Comparison of ENCODE assay signal across 17 mouse cellular contexts in genomic region chr3:101058203-101058602, GRCm38 (mm10). TPM values are rescaled to one million over a fixed set of nuclear protein-coding genes. Genes with fewer than 3 reads are reported as not detected.
DNase-seq lines count a peak whose midpoint lies in the region; ATAC-seq lines count a peak whose summit lies in the region.
"Had no signal": no experiment of that assay in that cellular context is flagged by ENCODE, and none has a peak within 500 bp of the region (broad histone marks: within the 10 kb centered on the region; RNA-seq: fewer than 3 reads in every experiment).

No protein-coding gene starts in this region.

- DNase-seq in 416B (ENCODE audit: low read depth) = peak; percentile 17
- DNase-seq in A20 (ENCODE audit: low read depth, low spot score) = peak; percentile 15
- DNase-seq in c-Kit-positive CD71-negative TER-119-negative erythroid progenitor cells, embryonic 14.5 days (ENCODE audit: low read depth) = peak; percentile 14
- no peak for DNase-seq in retina, embryonic 14.5 days (ENCODE audit: low spot score)
- DNase-seq in left cerebral cortex, adult 11 months (ENCODE audit: low spot score) = no peak
- no peak for DNase-seq in cerebellum, adult 11-12 months
- DNase-seq: cerebellum, adult 11 months; cerebellum, postnatal 14 days; forebrain, postnatal 0 days; heart, postnatal 14 days; midbrain, embryonic 14.5 days; right cerebral cortex, postnatal 4 days; thymus, postnatal 25 days had no signal

- ATAC-seq in megakaryocyte, adult 5-6 weeks (ENCODE audit: poor library complexity, severe bottlenecking) = peak; percentile 75
- ATAC-seq: forebrain, postnatal 0 days; intestine, postnatal 0 days had no signal

RNA-seq across cellular contexts. Expression of gene Cd101, which starts 28.8 kb away (rescaled TPM):
- total RNA-seq in megakaryocyte, adult 5-6 weeks (2015) = 3.5 and 3.7 TPM in 2 replicates
- total RNA-seq in megakaryocyte, adult 5-6 weeks (2017) = 9.7 and 12.6 TPM in 2 replicates
- total RNA-seq: CH12.LX, MEL had no signal

RNA-seq across cellular contexts. Expression of gene Ptgfrn, which starts 51.9 kb away (rescaled TPM):
- 1.0 and 1.2 TPM in 2 replicates for total RNA-seq in megakaryocyte, adult 5-6 weeks (2015)
- 0.98 and 1.8 TPM in 2 replicates for total RNA-seq in megakaryocyte, adult 5-6 weeks (2017)
- total RNA-seq: CH12.LX, MEL had no signal

Comparison
In these comparisons a context has a peak if more than half of its experiments do, and no peak if none do; other contexts are left out.
1. DNase-seq: peak in 416B (single experiment), A20 (single experiment) and c-Kit-positive CD71-negative TER-119-negative erythroid progenitor cells, embryonic 14.5 days (single experiment); none in retina, embryonic 14.5 days (single experiment), left cerebral cortex, adult 11 months (single experiment) and cerebellum, adult 11-12 months (single experiment).